Mouse (Mus musculus): ENCODE results near the gene Psma3. TPM values are rescaled to one million over a fixed set of nuclear protein-coding genes. Genes with fewer than 3 reads are reported as not detected.
A peak's percentile ranks its signal among the peaks of the same experiment; 100 is the strongest.

The Psma3 gene
- 100 to 1,000 TPM; 126 to 282 (median 203) TPM for total RNA-seq (2018; cell fraction: chromatin; rRNA removed)
- total RNA-seq (2018; cell fraction: cytosol; rRNA removed), result 100 to 1,000 TPM; 131 to 253 (median 177) TPM
- total RNA-seq (2018; cell fraction: nucleus; rRNA removed), result 100 to 1,000 TPM; 100 to 256 (median 165) TPM
- polyA plus RNA-seq (2018), result 163 to 269 TPM (median 248 TPM) in 3 replicates

DNA sequence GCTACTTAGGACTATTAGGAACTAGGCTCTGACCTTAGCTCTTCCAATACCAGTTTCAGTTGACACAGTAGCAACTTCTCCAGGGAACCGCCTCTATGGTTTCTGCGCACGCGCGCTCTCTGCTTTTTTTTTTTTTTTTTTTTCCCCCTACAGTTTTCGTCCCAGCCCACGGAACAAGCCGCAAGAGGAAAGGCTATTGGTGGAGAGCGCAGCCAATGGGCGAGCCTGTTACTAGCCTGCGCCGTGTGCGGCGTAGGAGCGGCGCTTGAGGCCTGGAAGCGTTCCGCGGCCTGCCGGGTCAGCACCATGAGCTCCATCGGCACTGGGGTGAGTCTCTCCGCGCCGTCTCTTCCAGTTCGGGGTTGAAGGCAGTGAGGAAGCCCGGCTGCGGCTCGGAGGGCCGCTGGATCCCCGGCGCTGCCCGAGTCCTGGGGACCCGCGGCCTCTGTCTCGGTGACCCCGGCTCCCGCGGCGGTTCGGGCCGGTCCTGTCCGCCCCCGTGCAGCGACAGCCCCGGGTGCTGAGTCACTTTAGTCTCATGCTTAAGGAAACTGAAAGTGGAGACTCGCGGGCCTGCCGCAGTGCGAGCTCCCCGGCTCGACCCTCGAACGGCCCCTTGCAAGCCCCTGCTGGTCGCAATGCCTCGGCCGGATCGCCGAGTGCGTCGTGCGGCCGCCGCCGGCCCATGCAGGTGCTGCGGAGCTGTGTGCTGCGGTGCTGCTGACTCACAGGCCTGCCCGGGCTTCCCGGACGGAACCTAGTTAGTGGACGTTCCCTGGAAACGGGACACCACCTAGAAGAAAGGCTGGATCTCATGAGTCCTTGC is at the start of gene Psma3:
Gene Psma3 (plus strand): TSS at position 181 of the 826 bp plus-strand sequence.
- Histone ChIP-seq H3K27ac (peak within 1 kb of the TSS; percentile 71), H3K79me2 (ENCODE audit: inconsistent target) (peaks cover 47% of the 10 kb centered on the region), H3K36me3 (ENCODE audit: inconsistent target) (peaks cover 8% of the 10 kb centered on the region), H3K4me3 (ENCODE audit: inconsistent target) (peak within 1 kb of the TSS; percentile 89)
- under 1% methylated on average over 69 of the region's 71 CpGs for WGBS (ENCODE audit: missing documents)

DNA sequence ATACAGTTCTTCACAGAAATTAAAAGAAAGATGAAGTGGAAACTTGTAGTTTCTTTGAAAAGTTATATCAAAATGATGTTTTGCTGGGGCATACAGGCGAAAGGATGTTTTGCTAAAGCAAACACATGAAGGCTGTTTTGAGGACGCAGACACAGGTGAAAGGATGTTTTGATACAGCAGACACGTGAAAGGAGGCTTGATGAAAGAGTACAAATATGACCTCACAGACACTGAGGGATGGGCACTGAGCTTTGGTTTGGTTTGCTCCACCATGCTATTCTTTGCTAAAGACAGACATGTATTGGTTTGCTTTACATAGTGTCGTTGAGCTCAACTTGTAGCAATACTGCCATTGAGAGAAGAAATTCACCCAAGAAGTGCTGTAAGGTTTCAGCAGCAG is 44.6 kb upstream of the Psma3 start:
- no peaks in the 10 kb centered on the region for H3K36me3 ChIP-seq (ENCODE audit: inconsistent target)
- 82% methylated on average over 4 of the region's 4 CpGs for WGBS (ENCODE audit: missing documents)
- no peak overlapping the region for H3K4me3 ChIP-seq (ENCODE audit: inconsistent target)
- H3K27ac ChIP-seq, result no peak overlapping the region
- no peaks in the 10 kb centered on the region for H3K79me2 ChIP-seq (ENCODE audit: inconsistent target)

GRCm38 (mm10) chr12:70937150-70937549 is 37.3 kb upstream of the Psma3 start:
- peak overlapping the region; percentile 66 for H3K27ac ChIP-seq
- H3K36me3 ChIP-seq (ENCODE audit: inconsistent target), result peaks cover 4% of the 10 kb centered on the region; the same call in 1 of the 2 replicates
- whole genome bisulfite sequencing (ENCODE audit: missing documents), result 50% methylated on average over 7 of the region's 12 CpGs
- H3K79me2 ChIP-seq (ENCODE audit: inconsistent target), result peaks cover 35% of the 10 kb centered on the region
- peak overlapping the region; percentile 93 for H3K4me3 ChIP-seq (ENCODE audit: inconsistent target)

DNA sequence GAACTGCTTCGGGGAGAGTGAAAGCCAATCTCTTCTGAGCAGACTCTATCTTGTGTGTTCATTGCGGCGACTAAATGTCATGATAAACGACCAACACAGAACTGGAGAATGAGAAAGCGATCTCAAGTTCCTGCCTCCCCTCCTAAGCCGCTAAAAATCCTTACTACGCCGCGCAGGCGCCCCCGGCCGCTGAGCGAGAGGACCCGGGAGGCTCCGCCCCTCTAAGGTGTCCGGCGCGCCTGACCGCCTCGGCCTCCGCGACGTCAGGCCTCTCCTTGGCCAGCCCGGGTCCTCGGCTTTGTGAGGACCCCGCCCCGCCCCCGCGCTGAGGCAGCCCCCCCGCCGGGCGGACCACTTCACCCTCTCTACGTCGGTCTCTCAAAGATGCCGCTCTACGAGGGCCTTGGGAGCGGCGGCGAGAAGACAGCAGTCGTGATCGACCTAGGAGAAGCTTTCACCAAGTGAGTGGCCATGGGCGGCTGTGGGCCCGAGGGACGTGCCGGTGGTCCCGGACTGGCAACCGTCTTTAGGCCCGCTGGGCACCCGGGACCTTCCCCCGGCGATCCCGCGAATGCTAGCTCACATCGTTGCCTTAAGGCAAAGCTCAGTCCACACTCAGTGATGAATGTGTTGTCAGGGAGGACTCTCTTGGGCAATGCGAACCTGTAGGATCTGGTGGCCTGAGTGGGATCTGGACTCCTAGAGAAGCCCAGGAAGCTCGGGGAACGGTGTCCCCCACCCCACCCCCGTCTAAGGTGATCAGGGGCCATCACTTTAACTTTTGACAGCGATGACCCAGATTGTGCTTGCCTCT is 36.6 kb upstream of the Psma3 start, which contains the start of gene Actr10:
Gene Actr10 (plus strand): TSS at position 287 of the 814 bp plus-strand sequence.
- under 1% methylated on average over 48 of the region's 59 CpGs for WGBS (ENCODE audit: missing documents)
- Histone ChIP-seq H3K36me3 (ENCODE audit: inconsistent target) (peaks cover 11% of the 10 kb centered on the region), H3K27ac (peak within 1 kb of the TSS; percentile 66), H3K4me3 (ENCODE audit: inconsistent target) (peak within 1 kb of the TSS; percentile 93), H3K79me2 (ENCODE audit: inconsistent target) (peaks cover 35% of the 10 kb centered on the region)

DNA sequence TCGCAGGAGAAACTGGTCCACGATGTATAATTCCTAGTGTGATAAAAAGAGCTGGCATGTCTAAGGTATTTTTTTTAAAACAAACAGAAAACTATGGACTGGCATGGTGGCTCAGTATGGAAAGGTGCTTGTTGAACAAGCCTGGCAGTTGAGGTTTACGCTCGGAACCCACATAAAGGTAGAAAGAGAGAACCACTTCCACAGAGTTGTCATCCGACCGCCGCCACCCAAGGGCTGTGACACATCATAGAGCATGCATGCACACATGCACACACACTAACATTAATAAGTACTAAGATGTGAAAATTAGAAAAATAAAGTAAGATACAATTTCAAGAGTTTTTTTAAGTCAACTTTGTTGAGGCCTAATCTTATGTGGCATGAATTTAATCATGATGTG is 33.6 kb upstream of the Psma3 start:
- no peak overlapping the region for H3K4me3 ChIP-seq (ENCODE audit: inconsistent target)
- H3K27ac ChIP-seq, result no peak overlapping the region
- peaks cover 27% of the 10 kb centered on the region for H3K36me3 ChIP-seq (ENCODE audit: inconsistent target)
- 100% methylated on average over 4 of the region's 7 CpGs for WGBS (ENCODE audit: missing documents)
- peaks cover 35% of the 10 kb centered on the region for H3K79me2 ChIP-seq (ENCODE audit: inconsistent target)

DNA sequence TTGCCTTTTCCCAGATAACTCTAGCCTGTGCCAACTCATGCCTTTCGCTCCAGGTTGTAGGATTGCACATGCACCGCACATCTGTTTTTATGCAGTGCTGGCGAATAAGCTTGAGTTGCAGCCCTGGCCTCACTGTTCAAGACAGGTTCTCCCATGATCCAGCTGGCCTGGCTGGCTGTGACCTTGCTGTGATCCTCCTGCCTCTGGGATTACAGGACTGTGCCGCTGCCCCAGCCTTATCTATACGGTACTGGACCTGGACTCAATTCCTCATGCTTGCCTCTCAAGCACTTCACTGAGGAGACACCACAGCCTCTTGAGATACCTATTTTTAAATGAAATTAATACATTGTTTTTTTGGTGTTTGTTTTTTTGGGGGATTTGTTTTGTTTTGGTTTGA is 30.2 kb upstream of the Psma3 start:
- 94% methylated on average over 4 of the region's 5 CpGs for WGBS (ENCODE audit: missing documents)
- Histone ChIP-seq H3K27ac (no peak overlapping the region), H3K79me2 (ENCODE audit: inconsistent target) (peaks cover 20% of the 10 kb centered on the region), H3K4me3 (ENCODE audit: inconsistent target) (no peak overlapping the region), H3K36me3 (ENCODE audit: inconsistent target) (peaks cover 44% of the 10 kb centered on the region)

DNA sequence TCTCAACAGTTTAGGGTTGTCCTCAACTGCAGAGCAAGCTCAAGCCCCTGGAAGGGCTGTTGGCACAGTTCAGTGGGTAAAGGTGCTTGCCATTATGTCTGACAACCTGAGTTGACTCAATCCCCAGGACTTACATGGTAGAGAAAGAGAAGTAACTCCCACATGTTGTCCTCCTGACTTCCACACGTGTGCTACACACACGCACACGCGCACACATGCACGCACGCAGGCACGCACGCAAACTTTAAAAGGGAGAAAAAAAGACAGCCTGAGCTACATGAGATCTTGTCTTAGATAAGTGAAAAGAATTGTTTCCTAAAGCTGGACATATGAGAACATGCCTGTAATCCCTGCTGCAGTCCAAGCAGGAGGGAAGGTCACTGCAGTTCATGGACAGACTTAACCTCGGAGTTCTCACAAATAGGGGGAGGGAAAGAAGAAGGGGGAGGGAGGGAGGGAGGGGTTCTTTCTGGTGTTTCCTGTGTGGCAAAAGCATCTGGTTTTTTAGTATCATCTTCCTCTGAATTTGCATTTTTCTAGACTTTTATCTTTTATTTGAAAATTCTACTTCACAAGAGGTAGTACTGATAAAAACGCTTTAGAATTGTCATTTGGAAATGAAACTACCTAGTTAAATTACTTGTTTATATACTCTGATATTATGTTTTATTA is 27.7 kb upstream of the Psma3 start:
- no peak overlapping the region for H3K27ac ChIP-seq
- WGBS (ENCODE audit: missing documents), result 98% methylated on average over 9 of the region's 10 CpGs
- H3K4me3 ChIP-seq (ENCODE audit: inconsistent target), result no peak overlapping the region
- no peaks in the 10 kb centered on the region for H3K79me2 ChIP-seq (ENCODE audit: inconsistent target)
- peaks cover 63% of the 10 kb centered on the region for H3K36me3 ChIP-seq (ENCODE audit: inconsistent target)

DNA sequence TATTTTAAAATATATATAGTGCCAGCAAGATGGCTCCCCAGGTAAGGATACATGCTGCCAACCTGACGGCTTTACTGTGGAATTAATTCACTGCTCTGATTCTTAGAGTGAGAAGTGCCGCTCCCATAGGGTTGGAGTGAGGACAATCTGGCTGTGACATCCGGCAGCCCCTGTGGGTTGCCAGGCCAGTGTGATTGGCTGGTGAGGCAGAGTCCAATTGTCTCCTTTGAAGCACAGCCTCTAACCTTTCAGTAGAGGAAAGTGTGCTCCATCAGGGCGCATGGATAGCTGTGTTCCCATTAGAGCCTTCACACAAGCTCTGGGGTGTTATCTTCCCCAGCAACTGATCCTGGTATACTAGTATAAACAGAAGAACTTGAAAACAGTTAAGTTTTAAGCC is 15.8 kb upstream of the Psma3 start:
- no peak overlapping the region for H3K4me3 ChIP-seq (ENCODE audit: inconsistent target)

DNA sequence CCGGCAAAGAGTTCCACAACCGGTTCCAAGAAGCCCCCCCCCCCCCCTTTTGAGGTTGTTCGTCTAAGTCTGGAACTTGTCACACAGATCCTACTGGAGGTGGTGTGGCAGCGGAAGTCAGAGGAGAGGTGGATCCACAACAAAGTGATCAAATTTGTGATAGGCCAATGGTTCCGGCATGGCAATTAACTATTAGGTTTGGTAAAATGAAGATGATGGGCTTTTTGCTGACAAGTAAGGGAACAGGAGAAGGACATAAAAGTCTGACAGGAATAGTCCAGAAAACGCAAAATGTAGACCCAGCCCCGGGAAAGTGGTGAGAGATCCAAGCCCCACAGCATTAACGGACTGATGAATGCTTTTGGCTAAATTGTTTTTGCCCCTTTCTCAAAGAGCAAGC is 6.8 kb upstream of the Psma3 start:
- no peaks in the 10 kb centered on the region for H3K79me2 ChIP-seq (ENCODE audit: inconsistent target)
- peak overlapping the region; percentile 86 for H3K27ac ChIP-seq
- 0 out of 2 replicates have a peak, but pooled peaks cover under 1% of the 10 kb centered on the region for H3K36me3 ChIP-seq (ENCODE audit: inconsistent target)
- 68% methylated on average over 8 of the region's 8 CpGs for WGBS (ENCODE audit: missing documents)
- H3K4me3 ChIP-seq (ENCODE audit: inconsistent target), result peak overlapping the region; percentile 54

More for the DNA sequence above, 15.8 kb upstream of the Psma3 start:
- Histone ChIP-seq H3K36me3 (ENCODE audit: inconsistent target) (peaks cover 69% of the 10 kb centered on the region), H3K27ac (no peak overlapping the region), H3K79me2 (ENCODE audit: inconsistent target) (no peaks in the 10 kb centered on the region)
- 96% methylated on average over 4 of the region's 4 CpGs for WGBS (ENCODE audit: missing documents)

GRCm38 (mm10) chr12:70968141-70968790 is 6.2 kb upstream of the Psma3 start:
- Histone ChIP-seq H3K4me3 (ENCODE audit: inconsistent target) (peak overlapping the region; percentile 54), H3K79me2 (ENCODE audit: inconsistent target) (no peaks in the 10 kb centered on the region), H3K36me3 (ENCODE audit: inconsistent target) (no peaks in the 10 kb centered on the region), H3K27ac (peak overlapping the region; percentile 86)
- 2% methylated on average over 29 of the region's 35 CpGs for WGBS (ENCODE audit: missing documents)

GRCm38 (mm10) chr12:70968791-70969307 is 5.6 kb upstream of the Psma3 start:
- H3K79me2 ChIP-seq (ENCODE audit: inconsistent target), result no peaks in the 10 kb centered on the region
- peak overlapping the region; percentile 86 for H3K27ac ChIP-seq
- 0% methylated on average over 15 of the region's 15 CpGs for WGBS (ENCODE audit: missing documents)
- H3K4me3 ChIP-seq (ENCODE audit: inconsistent target), result peak overlapping the region; percentile 54
- H3K36me3 ChIP-seq (ENCODE audit: inconsistent target), result no peaks in the 10 kb centered on the region

- no peaks in the 10 kb centered on the region for H3K79me2 ChIP-seq (ENCODE audit: inconsistent target)
- H3K36me3 ChIP-seq (ENCODE audit: inconsistent target), result no peaks in the 10 kb centered on the region
- H3K4me3 ChIP-seq (ENCODE audit: inconsistent target), result peak overlapping the region; percentile 54
- WGBS (ENCODE audit: missing documents), result 5% methylated on average over 17 of the region's 17 CpGs
- peak overlapping the region; percentile 86 for H3K27ac ChIP-seq
Observed at GRCm38 (mm10) chr12:70969485-70970184, 4.8 kb upstream of the Psma3 start.

DNA sequence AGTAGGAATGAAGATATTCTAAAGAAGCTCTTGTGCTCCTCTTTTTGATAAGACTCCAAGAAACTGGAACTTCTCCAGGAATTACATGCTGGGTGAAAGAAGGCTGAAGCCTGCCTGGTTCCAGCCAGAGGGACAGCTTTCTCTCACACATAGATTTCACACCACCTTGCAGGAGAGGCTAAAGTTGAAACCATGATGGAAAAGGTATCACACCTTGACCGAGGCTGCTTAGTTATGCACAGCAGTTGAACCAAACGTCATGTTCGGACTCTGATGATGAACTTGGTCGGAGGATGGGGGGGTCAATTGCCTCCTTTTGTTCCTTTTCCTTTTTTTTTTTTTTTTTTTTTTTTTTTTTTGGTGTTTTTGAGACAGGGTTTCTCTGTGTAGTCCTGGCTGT is 590 bp upstream of the Psma3 start:
- WGBS (ENCODE audit: missing documents), result 66% methylated on average over 4 of the region's 4 CpGs
- Histone ChIP-seq H3K27ac (peak overlapping the region; percentile 35; the same call in 1 of the 2 replicates), H3K4me3 (ENCODE audit: inconsistent target) (peak overlapping the region; percentile 89)

More for the DNA sequence above, 590 bp upstream of the Psma3 start:
- Histone ChIP-seq H3K79me2 (ENCODE audit: inconsistent target) (peaks cover 39% of the 10 kb centered on the region), H3K36me3 (ENCODE audit: inconsistent target) (no peaks in the 10 kb centered on the region)

All from macrophage (primary cell).